8 mouse cellular contexts compared by ENCODE assay signal in the genomic region with DNA sequence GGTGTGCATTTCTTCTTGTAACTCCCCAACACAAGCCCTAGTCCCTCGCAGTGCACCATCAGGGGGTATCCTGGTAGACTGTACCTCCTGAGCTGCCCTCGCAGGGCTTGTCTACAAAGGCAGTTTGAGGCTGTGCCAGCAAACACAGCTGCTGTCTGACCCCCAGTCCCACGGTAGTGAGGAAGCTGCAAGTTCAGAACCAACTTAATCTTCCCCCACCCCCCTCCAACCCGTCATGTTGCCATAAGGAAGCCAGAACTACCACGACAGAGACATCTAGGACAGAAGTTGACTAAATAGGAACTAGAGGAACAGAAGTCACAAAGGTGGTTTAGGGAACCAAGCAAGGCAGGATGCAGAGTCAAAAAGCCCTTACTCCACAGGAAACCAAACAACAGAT. TPM values are rescaled to one million over a fixed set of nuclear protein-coding genes. Genes with fewer than 3 reads are reported as not detected.
DNase-seq lines count a peak whose midpoint lies in the region; ATAC-seq and TF ChIP-seq lines count a peak whose summit lies in the region.

No protein-coding gene starts in this region.

- no peak overlapping the region for H3K9ac ChIP-seq in forebrain, postnatal 0 days
- H3K9ac ChIP-seq in heart, embryonic 14.5 days (ENCODE audit: low read length) = peak overlapping the region; percentile 32; the same call in 1 of the 2 replicates
- H3K9ac ChIP-seq in limb, embryonic 14.5 days (ENCODE audit: low read depth, low read length, severe bottlenecking) = 0 out of 2 replicates have a peak overlapping the region, but pooled peaks have one; percentile 7

- H3K9me3 ChIP-seq in forebrain, embryonic 10.5 days = peaks cover 14% of the 10 kb centered on the region; the same call in 1 of the 2 replicates
- H3K9me3 ChIP-seq in forebrain, postnatal 0 days (ENCODE audit: low read length) = no peaks in the 10 kb centered on the region
- no peaks in the 10 kb centered on the region for H3K9me3 ChIP-seq in heart, embryonic 14.5 days (ENCODE audit: control insufficient read depth, low read length)
- peaks cover 12% of the 10 kb centered on the region; the same call in 1 of the 2 replicates for H3K9me3 ChIP-seq in limb, embryonic 14.5 days (ENCODE audit: control insufficient read depth, low read length)

- no peak overlapping the region for H3K4me3 ChIP-seq in forebrain, embryonic 10.5 days
- no peak overlapping the region for H3K4me3 ChIP-seq in forebrain, postnatal 0 days (ENCODE audit: low read depth, low read length)
- H3K4me3 ChIP-seq in heart, embryonic 14.5 days (ENCODE audit: control insufficient read depth in 1 of 2, insufficient read depth in 1 of 2, low read depth in 1 of 2, low read length in 2 of 2) = no peak overlapping the region
- no peak overlapping the region for H3K4me3 ChIP-seq in limb, embryonic 14.5 days (replicated peaks; ENCODE audit: low read length)

- no peaks in the 10 kb centered on the region for H3K27me3 ChIP-seq in forebrain, embryonic 10.5 days (ENCODE audit: poor library complexity, severe bottlenecking)
- H3K27me3 ChIP-seq in forebrain, postnatal 0 days (ENCODE audit: insufficient read depth, low read length) = no peaks in the 10 kb centered on the region
- H3K27me3 ChIP-seq in heart, embryonic 14.5 days (ENCODE audit: control insufficient read depth, insufficient read depth, low read length) = no peaks in the 10 kb centered on the region
- H3K27me3 ChIP-seq in limb, embryonic 14.5 days (ENCODE audit: control insufficient read depth, insufficient read depth, low read length) = no peaks in the 10 kb centered on the region

- peaks cover 37% of the 10 kb centered on the region for H3K36me3 ChIP-seq in forebrain, embryonic 10.5 days (replicated peaks)
- H3K36me3 ChIP-seq in forebrain, postnatal 0 days (ENCODE audit: insufficient read depth) = no peaks in the 10 kb centered on the region; the same call in 1 of the 2 replicates
- H3K36me3 ChIP-seq in heart, embryonic 14.5 days (ENCODE audit: control insufficient read depth, insufficient read depth, low read length) = peaks cover 12% of the 10 kb centered on the region; the same call in 1 of the 2 replicates
- H3K36me3 ChIP-seq in limb, embryonic 14.5 days (ENCODE audit: control insufficient read depth, insufficient read depth, low read length) = no peaks in the 10 kb centered on the region; the same call in 1 of the 2 replicates

- H3K4me1 ChIP-seq in forebrain, embryonic 10.5 days = peaks cover 54% of the 10 kb centered on the region
- peaks cover 4% of the 10 kb centered on the region; the same call in 1 of the 2 replicates for H3K4me1 ChIP-seq in forebrain, postnatal 0 days (ENCODE audit: insufficient read depth)
- peaks cover 53 to 64% of the 10 kb centered on the region in 2 experiments for H3K4me1 ChIP-seq in heart, embryonic 14.5 days (ENCODE audit: control insufficient read depth in 2 of 2, insufficient read depth in 2 of 2, low read length in 2 of 2)
- H3K4me1 ChIP-seq in limb, embryonic 14.5 days (ENCODE audit: control insufficient read depth, insufficient read depth, low read length) = peaks cover 53% of the 10 kb centered on the region

- no peak for TF ChIP-seq POLR2A in limb, embryonic 14.5 days (IDR thresholded peaks at IDR 0.05; ENCODE audit: borderline replicate concordance, extremely low read depth, insufficient read depth, insufficient read length)

- intact Hi-C loops in left cerebral cortex, postnatal 14 days (cut with DNase I) = no loop called here

- H3K4me2 ChIP-seq in forebrain, postnatal 0 days (ENCODE audit: low read depth) = no peak overlapping the region
- peak overlapping the region; percentile 45; the same call in 1 of the 2 replicates for H3K4me2 ChIP-seq in heart, embryonic 14.5 days (ENCODE audit: low read length)
- H3K4me2 ChIP-seq in limb, embryonic 14.5 days (replicated peaks; ENCODE audit: low read depth, low read length, severe bottlenecking) = peak overlapping the region; percentile 48

- no peak for DNase-seq in forebrain, embryonic 10.5 days (ENCODE audit: extremely low spot score, low spot score)
- no peak for DNase-seq in forebrain, postnatal 0 days
- peak; percentile 80 for DNase-seq in 416B (ENCODE audit: low read depth)
- DNase-seq in limb, embryonic 14.5 days (ENCODE audit: low spot score) = no peak
- no peak for DNase-seq in left cerebral cortex, postnatal 14 days (ENCODE audit: low spot score in 2 of 2)
- no peak for DNase-seq in adrenal gland, adult 8-10 months
- DNase-seq in ovary, postnatal 10 days (ENCODE audit: low spot score) = no peak

- TF ChIP-seq CTCF in forebrain, postnatal 0 days (IDR thresholded peaks at IDR 0.05; ENCODE audit: low read depth) = no peak

- peak overlapping the region; percentile 83 for H3K27ac ChIP-seq in forebrain, embryonic 10.5 days
- no peak overlapping the region for H3K27ac ChIP-seq in forebrain, postnatal 0 days (ENCODE audit: low read depth, low read length)
- peak overlapping the region; percentile 80 to 95 for H3K27ac ChIP-seq in heart, embryonic 14.5 days (replicated peaks in 1 of 2; ENCODE audit: control insufficient read depth in 1 of 2, insufficient read depth in 1 of 2, low read depth in 2 of 2, low read length in 2 of 2)
- peak overlapping the region; percentile 80 for H3K27ac ChIP-seq in limb, embryonic 14.5 days (replicated peaks; ENCODE audit: low read depth, low read length)

- WGBS in forebrain, embryonic 10.5 days = 43% methylated on average over 5 of the region's 5 CpGs
- WGBS in forebrain, postnatal 0 days = 43% methylated on average over 5 of the region's 5 CpGs
- WGBS in heart, embryonic 14.5 days = 14% methylated on average over 5 of the region's 5 CpGs
- 10% methylated on average over 5 of the region's 5 CpGs for WGBS in limb, embryonic 14.5 days

- ATAC-seq in forebrain, postnatal 0 days = no peak
- ATAC-seq in heart, embryonic 14.5 days (ENCODE audit: insufficient number of reproducible peaks, insufficient read depth, low FRiP score, low read depth) = no peak
- ATAC-seq in limb, embryonic 14.5 days (ENCODE audit: low FRiP score, low read depth) = no peak

RNA-seq across cellular contexts. Expression of a gene that starts 28.9 kb away (rescaled TPM):
- 27.8 and 29.2 TPM in 2 replicates for polyA plus RNA-seq in forebrain, embryonic 10.5 days (2016; fragmentation: Nextera tagmentation; extraction: Ambion mirVana)
- total RNA-seq in forebrain, postnatal 0 days (2014; rRNA removed) = 15.4 and 19.1 TPM in 2 replicates
- 4.9 and 6.7 TPM in 2 replicates for polyA plus RNA-seq in forebrain, postnatal 0 days (2015; fragmentation: Nextera tagmentation; extraction: Ambion mirVana)
- 38.7 and 42.7 TPM in 2 replicates for polyA plus RNA-seq in heart, embryonic 14.5 days (2014; fragmentation: Nextera tagmentation; extraction: Ambion mirVana)
- polyA plus RNA-seq in limb, embryonic 14.5 days (2012; rRNA removed) = 92.3 and 95.9 TPM in 2 replicates
- polyA plus RNA-seq in limb, embryonic 14.5 days (2014; fragmentation: Nextera tagmentation; extraction: Ambion mirVana) = 35.8 and 39.1 TPM in 2 replicates
- total RNA-seq in left cerebral cortex, postnatal 14 days (2021) = 100 to 1,000 TPM; 125 to 145 TPM
- total RNA-seq in adrenal gland, adult 8-10 months (2022) = 10 to 100 TPM; 35.5 to 51.7 (median 44.4) TPM
